Mouse (Mus musculus) embryonic fibroblast, embryonic 13.5 days (primary cell): ENCODE measurements around the gene Foxd1.

Source experiments
- CTCF ChIP-seq: IDR thresholded peaks from 2 replicates; pipeline ENCODE4 v1.5.1; 2011; ENCODE audit warnings: mild to moderate bottlenecking, control low read depth, low read length, moderate library complexity, borderline replicate concordance; ENCODE audit not compliant: insufficient read depth
- POLR2A ChIP-seq: IDR thresholded peaks from 2 replicates; pipeline ENCODE4 v1.6.1; 2011; ENCODE audit warnings: low read depth, mild to moderate bottlenecking, control low read depth, low read length, moderate library complexity

DNA sequence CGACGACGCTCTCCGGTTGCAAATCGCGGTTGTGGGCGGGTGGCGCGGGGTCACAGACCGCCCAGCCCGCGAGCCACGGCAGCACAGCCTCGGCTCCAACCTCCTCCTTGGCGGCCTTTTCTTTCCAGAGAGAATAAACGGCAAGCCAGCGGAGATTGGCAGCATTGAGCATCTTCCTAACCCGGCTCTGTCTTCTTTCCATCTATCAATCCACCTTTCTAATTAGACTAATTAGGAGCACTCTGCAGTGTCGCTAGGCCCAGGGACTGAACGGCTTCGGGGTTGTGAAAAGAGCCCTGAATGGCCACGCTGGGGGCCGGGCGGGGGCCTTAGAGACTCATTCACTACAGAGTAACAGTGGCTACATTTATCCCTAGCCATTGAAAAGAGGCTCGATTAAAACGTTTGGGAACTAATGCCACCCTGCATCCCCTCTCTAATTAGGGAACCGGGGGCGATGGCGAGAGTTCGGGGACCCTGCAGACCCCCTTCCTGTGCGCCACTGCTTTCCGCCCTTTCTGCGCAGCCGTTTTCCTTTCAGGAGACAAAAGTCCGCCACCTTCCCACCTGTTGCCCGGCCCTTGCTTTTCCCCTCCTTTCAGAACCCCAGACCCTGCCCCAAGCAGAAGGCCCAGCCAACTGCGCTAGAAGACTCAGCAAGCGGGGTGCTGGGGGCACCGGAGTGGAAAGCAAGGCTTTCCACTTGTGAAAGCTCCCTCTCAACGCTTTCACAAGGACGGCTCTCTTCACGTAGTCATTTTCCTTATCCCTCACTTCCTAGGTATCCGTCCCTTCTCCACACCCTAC lies 12.6 kb downstream of the Foxd1 start:
- TF ChIP-seq CTCF: no peak
- no peak for TF ChIP-seq POLR2A
